Mouse (Mus musculus) CH12.LX (cell line): ENCODE measurements around the gene Extl2. TPM values are rescaled to one million over a fixed set of nuclear protein-coding genes. Genes with fewer than 3 reads are reported as not detected.

Experiments used
- DNase-seq: peaks from one replicate; pipeline ENCODE4 v3.0.0-alpha.2; 2013; ENCODE audit errors: extremely low read depth
- H3K27ac ChIP-seq: 2 replicates; pipeline ENCODE4 v1.5.1; 2012; ENCODE audit warnings: low read depth, mild to moderate bottlenecking, control low read depth, moderate library complexity; ENCODE audit not compliant: insufficient read depth
- H3K27me3 ChIP-seq: replicated peaks from 2 replicates; pipeline ENCODE3; 2012; ENCODE audit warnings: inconsistent platforms
- H3K36me3 ChIP-seq, 2 experiments: replicated peaks in 1 of 2; 2 replicates each; pipeline versions ENCODE3 to v1.6.1; 2012; ENCODE audit warnings: inconsistent platforms in 1 of 2, low read length in 1 of 2, mild to moderate bottlenecking in 1 of 2, mixed read lengths in 1 of 2, moderate library complexity in 1 of 2; ENCODE audit not compliant: control insufficient read depth in 1 of 2, insufficient read depth in 1 of 2
- H3K4me1 ChIP-seq, 2 experiments: 2 replicates each; pipeline ENCODE4 v1.6.1; 2012; ENCODE audit warnings: inconsistent platforms in 1 of 2, moderate library complexity in 1 of 2; ENCODE audit not compliant: insufficient read depth in 2 of 2, control insufficient read depth in 1 of 2
- H3K4me2 ChIP-seq: 2 replicates; pipeline ENCODE4 v1.6.1; 2012; ENCODE audit warnings: low read depth, mild to moderate bottlenecking, control low read depth; ENCODE audit not compliant: poor library complexity, insufficient read depth, severe bottlenecking
- H3K4me3 ChIP-seq, 3 experiments: fragments of 150-350 bp in 1 of 3; sonication (generic) in 1 of 3; replicated peaks in 1 of 3; 2 replicates each; pipeline versions ENCODE3 to v1.5.1; 2011 to 2012; ENCODE audit warnings: low read depth in 2 of 3, low read length in 2 of 3, mild to moderate bottlenecking in 2 of 3, moderate library complexity in 2 of 3, control low read depth in 1 of 3, improper control_type of control experiment in 1 of 3, inconsistent platforms in 1 of 3, mixed read lengths in 1 of 3; ENCODE audit not compliant: poor library complexity in 1 of 3
- H3K79me2 ChIP-seq: replicated peaks from 2 replicates; pipeline ENCODE4 v1.6.1; 2012; ENCODE audit warnings: mild to moderate bottlenecking, moderate library complexity; ENCODE audit not compliant: control insufficient read depth, poor library complexity, insufficient read depth, severe bottlenecking; ENCODE audit errors: extremely low read depth
- H3K9ac ChIP-seq: 2 replicates; pipeline ENCODE4 v1.6.1; 2012; ENCODE audit warnings: low read depth, mild to moderate bottlenecking, control low read depth, moderate library complexity; ENCODE audit not compliant: insufficient read depth
- H3K9me3 ChIP-seq: replicated peaks from 2 replicates; pipeline ENCODE3; 2012; ENCODE audit warnings: low read length, inconsistent platforms, mixed read lengths
- BHLHE40 ChIP-seq: IDR thresholded peaks from 2 replicates; pipeline ENCODE4 v1.6.1; 2011; ENCODE audit warnings: mild to moderate bottlenecking, low read depth, low read length, improper control_type of control experiment
- CHD1 ChIP-seq: IDR thresholded peaks from 2 replicates; pipeline ENCODE4 v1.6.1; 2012; ENCODE audit warnings: low read depth, low read length, improper control_type of control experiment, inconsistent platforms
- E2F4 ChIP-seq: IDR thresholded peaks from 2 replicates; pipeline ENCODE4 v1.6.1; 2011; ENCODE audit warnings: low read depth, low read length, improper control_type of control experiment; ENCODE audit not compliant: insufficient replicate concordance
- ELF1 ChIP-seq: IDR thresholded peaks from 2 replicates; pipeline ENCODE4 v1.6.1; 2014; ENCODE audit warnings: low read depth, mild to moderate bottlenecking, inconsistent platforms, low read length, improper control_type of control experiment
- ETS1 ChIP-seq: conservative IDR thresholded peaks from 2 replicates; pipeline ENCODE4 v1.6.1; 2012; ENCODE audit warnings: low read depth, mild to moderate bottlenecking, inconsistent platforms, low read length, improper control_type of control experiment, moderate library complexity
- JUND ChIP-seq: conservative IDR thresholded peaks from 2 replicates; pipeline ENCODE4 v1.6.1; 2011; ENCODE audit warnings: low read depth, low read length, improper control_type of control experiment
- KAT2A ChIP-seq: IDR thresholded peaks from 2 replicates; pipeline ENCODE4 v1.6.1; 2012; ENCODE audit warnings: low read length, improper control_type of control experiment, inconsistent platforms; ENCODE audit not compliant: insufficient replicate concordance
- MAFK ChIP-seq: IDR thresholded peaks from 2 replicates; pipeline ENCODE4 v1.6.1; 2011; ENCODE audit warnings: low read length, improper control_type of control experiment; ENCODE audit not compliant: insufficient replicate concordance
- MAX ChIP-seq: IDR thresholded peaks from 2 replicates; pipeline ENCODE4 v1.6.1; 2011; ENCODE audit warnings: low read length, improper control_type of control experiment
- MAZ ChIP-seq: IDR thresholded peaks from 2 replicates; pipeline ENCODE4 v1.6.1; 2012; ENCODE audit warnings: low read depth, mild to moderate bottlenecking, inconsistent platforms, low read length, improper control_type of control experiment, moderate library complexity
- MXI1 ChIP-seq: IDR thresholded peaks from 2 replicates; pipeline ENCODE4 v1.6.1; 2011; ENCODE audit warnings: mild to moderate bottlenecking, low read depth, low read length, improper control_type of control experiment
- MYC ChIP-seq: IDR thresholded peaks from 2 replicates; pipeline ENCODE4 v1.6.1; 2011; ENCODE audit warnings: low read depth, mild to moderate bottlenecking, improper control_type of control experiment, low read length
- POLR2AphosphoS2 ChIP-seq: IDR thresholded peaks from 2 replicates; pipeline ENCODE4 v1.6.1; 2011; ENCODE audit warnings: low read depth, low read length, improper control_type of control experiment
- UBTF ChIP-seq: IDR thresholded peaks from 2 replicates; pipeline ENCODE4 v1.6.1; 2012; ENCODE audit warnings: low read depth, mild to moderate bottlenecking, inconsistent platforms, low read length, improper control_type of control experiment, moderate library complexity
- USF1 ChIP-seq: IDR thresholded peaks from 2 replicates; pipeline ENCODE4 v1.6.1; 2014; ENCODE audit warnings: low read depth, mild to moderate bottlenecking, inconsistent platforms, low read length, improper control_type of control experiment
- ZC3H11A ChIP-seq: IDR thresholded peaks from 2 replicates; pipeline ENCODE4 v1.6.1; 2012; ENCODE audit warnings: low read depth, mild to moderate bottlenecking, inconsistent platforms, low read length, improper control_type of control experiment
- ZKSCAN1 ChIP-seq: IDR thresholded peaks from 2 replicates; pipeline ENCODE4 v1.6.1; 2012; ENCODE audit warnings: low read depth, inconsistent platforms, low read length, improper control_type of control experiment, borderline replicate concordance
- ZNF384 ChIP-seq: IDR thresholded peaks from 2 replicates; pipeline ENCODE4 v1.6.1; 2012; ENCODE audit warnings: low read depth, low read length, improper control_type of control experiment, inconsistent platforms
- dilution Hi-C: fragments of 300-500 bp; cut with MboI; formaldehyde crosslinking; loops from 2 replicates; pipeline ENCODE4 v1.14.3; 2020; ENCODE audit warnings: low sequenced_read_pairs; ENCODE audit not compliant: extremely low pct_unique_long_range_greater_than_20kb, extremely low pct_ligation_motif_present
- in situ Hi-C: fragments of 300-500 bp; cut with MboI; formaldehyde crosslinking; loops from 3 replicates; pipeline ENCODE4 v1.14.3; 2019; ENCODE audit warnings: low sequenced_read_pairs, low pct_ligation_motif_present, low pct_unique_long_range_greater_than_20kb, mixed read lengths
- polyA plus RNA-seq: library from polyadenylated mRNA; unstranded; fragments of >175 nt; gene quantifications from 2 replicates; pipeline ENCODE4 v1.2.1, GENCODE M21; 2012; ENCODE audit warnings: low read depth; ENCODE audit not compliant: insufficient read length
- total RNA-seq, 2 experiments: library from RNA; depleted of rRNA; stranded (reverse); fragments of 300-350 nt in 1 of 2; fragments of >200 nt in 1 of 2; gene quantifications; 2 replicates each; pipeline ENCODE4 v1.2.3; 2012 to 2014

Extl2 gene
- total and polyA plus RNA-seq, 3 experiments = 8.1 to 12.0 (median 11.2) TPM

- Histone ChIP-seq H3K36me3 (peaks cover 2 to 14% of the 10 kb centered on the region in 2 experiments), H3K9me3 (no peaks in the 10 kb centered on the region), H3K4me2 (no peak overlapping the region), H3K4me1 (peaks cover 0 to 23% of the 10 kb centered on the region in 2 experiments; a peak in 2 of 4 replicates), H3K79me2 (no peaks in the 10 kb centered on the region), H3K27me3 (no peaks in the 10 kb centered on the region), H3K27ac (no peak overlapping the region), H3K4me3 (no peak overlapping the region), H3K9ac (no peak overlapping the region)
- in situ Hi-C loops (no loop called here), dilution Hi-C loops (no loop called here)
- no peak for DNase-seq
- no peak for TF ChIP-seq ETS1
- no peak for TF ChIP-seq MAFK
- no peak for TF ChIP-seq MXI1
- no peak for TF ChIP-seq ZKSCAN1
- no peak for TF ChIP-seq MAX
- TF ChIP-seq UBTF = no peak
- no peak for TF ChIP-seq MAZ
- TF ChIP-seq CHD1 = no peak
- TF ChIP-seq KAT2A = no peak
- TF ChIP-seq MYC = no peak
- TF ChIP-seq POLR2AphosphoS2 = no peak
- TF ChIP-seq BHLHE40 = no peak
- no peak for TF ChIP-seq ELF1
These were observed 11.9 kb downstream of the Extl2 start for GRCm38 (mm10) chr3:116019136-116019535.

DNA sequence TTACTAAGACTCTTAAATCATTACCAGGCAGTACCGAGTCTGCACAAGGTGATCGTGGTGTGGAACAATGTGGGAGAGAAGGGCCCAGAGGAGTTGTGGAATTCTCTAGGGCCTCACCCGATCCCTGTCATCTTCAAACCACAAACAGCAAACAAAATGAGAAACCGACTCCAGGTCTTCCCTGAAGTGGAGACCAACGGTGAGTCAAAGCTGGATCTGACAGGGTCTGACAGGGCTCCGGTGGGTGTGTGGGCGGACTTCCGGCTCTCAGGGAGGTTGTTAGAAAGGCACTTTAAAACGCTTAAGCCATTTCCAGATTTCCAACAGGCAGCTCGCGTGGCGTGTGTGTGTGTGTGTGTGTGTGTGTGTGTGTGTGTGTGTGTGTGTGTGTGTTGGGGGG lies 17.0 kb downstream of the Extl2 start:
- Histone ChIP-seq H3K4me2 (no peak overlapping the region), H3K4me3 (no peak overlapping the region), H3K4me1 (peaks cover 0 to 3% of the 10 kb centered on the region in 2 experiments; a peak in 1 of 4 replicates), H3K9me3 (no peaks in the 10 kb centered on the region), H3K9ac (no peak overlapping the region), H3K79me2 (no peaks in the 10 kb centered on the region), H3K27me3 (no peaks in the 10 kb centered on the region), H3K36me3 (peaks cover 18 to 40% of the 10 kb centered on the region in 2 experiments), H3K27ac (no peak overlapping the region)
- dilution Hi-C loops = no loop called here
- no peak for DNase-seq
- TF ChIP-seq USF1 (no peak), E2F4 (no peak), ZC3H11A (no peak), JUND (no peak), POLR2AphosphoS2 (no peak), ZNF384 (no peak)
- in situ Hi-C loops = no loop called here
